Mouse (Mus musculus) CH12.LX (cell line): ENCODE measurements around the gene Polr3b. TPM values are rescaled to one million over a fixed set of nuclear protein-coding genes. Genes with fewer than 3 reads are reported as not detected.

ENCODE experiments used
- DNase-seq: peaks from one replicate; pipeline ENCODE4 v3.0.0-alpha.2; 2013; ENCODE audit errors: extremely low read depth
- H3K27ac ChIP-seq: 2 replicates; pipeline ENCODE4 v1.5.1; 2012; ENCODE audit warnings: low read depth, mild to moderate bottlenecking, control low read depth, moderate library complexity; ENCODE audit not compliant: insufficient read depth
- H3K27me3 ChIP-seq: replicated peaks from 2 replicates; pipeline ENCODE3; 2012; ENCODE audit warnings: inconsistent platforms
- H3K36me3 ChIP-seq, 2 experiments: replicated peaks in 1 of 2; 2 replicates each; pipeline versions ENCODE3 to v1.6.1; 2012; ENCODE audit warnings: inconsistent platforms in 1 of 2, low read length in 1 of 2, mild to moderate bottlenecking in 1 of 2, mixed read lengths in 1 of 2, moderate library complexity in 1 of 2; ENCODE audit not compliant: control insufficient read depth in 1 of 2, insufficient read depth in 1 of 2
- H3K4me1 ChIP-seq, 2 experiments: 2 replicates each; pipeline ENCODE4 v1.6.1; 2012; ENCODE audit warnings: inconsistent platforms in 1 of 2, moderate library complexity in 1 of 2; ENCODE audit not compliant: insufficient read depth in 2 of 2, control insufficient read depth in 1 of 2
- H3K4me2 ChIP-seq: 2 replicates; pipeline ENCODE4 v1.6.1; 2012; ENCODE audit warnings: low read depth, mild to moderate bottlenecking, control low read depth; ENCODE audit not compliant: poor library complexity, insufficient read depth, severe bottlenecking
- H3K4me3 ChIP-seq, 3 experiments: fragments of 150-350 bp in 1 of 3; sonication (generic) in 1 of 3; replicated peaks in 1 of 3; 2 replicates each; pipeline versions ENCODE3 to v1.5.1; 2011 to 2012; ENCODE audit warnings: low read depth in 2 of 3, low read length in 2 of 3, mild to moderate bottlenecking in 2 of 3, moderate library complexity in 2 of 3, control low read depth in 1 of 3, improper control_type of control experiment in 1 of 3, inconsistent platforms in 1 of 3, mixed read lengths in 1 of 3; ENCODE audit not compliant: poor library complexity in 1 of 3
- H3K79me2 ChIP-seq: replicated peaks from 2 replicates; pipeline ENCODE4 v1.6.1; 2012; ENCODE audit warnings: mild to moderate bottlenecking, moderate library complexity; ENCODE audit not compliant: control insufficient read depth, poor library complexity, insufficient read depth, severe bottlenecking; ENCODE audit errors: extremely low read depth
- H3K9ac ChIP-seq: 2 replicates; pipeline ENCODE4 v1.6.1; 2012; ENCODE audit warnings: low read depth, mild to moderate bottlenecking, control low read depth, moderate library complexity; ENCODE audit not compliant: insufficient read depth
- H3K9me3 ChIP-seq: replicated peaks from 2 replicates; pipeline ENCODE3; 2012; ENCODE audit warnings: low read length, inconsistent platforms, mixed read lengths
- BHLHE40 ChIP-seq: IDR thresholded peaks from 2 replicates; pipeline ENCODE4 v1.6.1; 2011; ENCODE audit warnings: mild to moderate bottlenecking, low read depth, low read length, improper control_type of control experiment
- CHD1 ChIP-seq: IDR thresholded peaks from 2 replicates; pipeline ENCODE4 v1.6.1; 2012; ENCODE audit warnings: low read depth, low read length, improper control_type of control experiment, inconsistent platforms
- E2F4 ChIP-seq: IDR thresholded peaks from 2 replicates; pipeline ENCODE4 v1.6.1; 2011; ENCODE audit warnings: low read depth, low read length, improper control_type of control experiment; ENCODE audit not compliant: insufficient replicate concordance
- ELF1 ChIP-seq: IDR thresholded peaks from 2 replicates; pipeline ENCODE4 v1.6.1; 2014; ENCODE audit warnings: low read depth, mild to moderate bottlenecking, inconsistent platforms, low read length, improper control_type of control experiment
- EP300 ChIP-seq: IDR thresholded peaks from 2 replicates; pipeline ENCODE4 v1.6.1; 2011; ENCODE audit warnings: low read length, improper control_type of control experiment
- ETS1 ChIP-seq: conservative IDR thresholded peaks from 2 replicates; pipeline ENCODE4 v1.6.1; 2012; ENCODE audit warnings: low read depth, mild to moderate bottlenecking, inconsistent platforms, low read length, improper control_type of control experiment, moderate library complexity
- HCFC1 ChIP-seq: IDR thresholded peaks from 2 replicates; pipeline ENCODE4 v1.6.1; 2012; ENCODE audit warnings: low read depth, mild to moderate bottlenecking, inconsistent platforms, low read length, improper control_type of control experiment
- IRF4 ChIP-seq: IDR thresholded peaks from 2 replicates; pipeline ENCODE4 v1.6.1; 2014; ENCODE audit warnings: low read depth, mild to moderate bottlenecking, inconsistent platforms, low read length, improper control_type of control experiment
- JUN ChIP-seq: IDR thresholded peaks from 2 replicates; pipeline ENCODE4 v1.6.1; 2011; ENCODE audit warnings: low read depth, mild to moderate bottlenecking, low read length, improper control_type of control experiment, moderate library complexity; ENCODE audit not compliant: insufficient read depth
- MAX ChIP-seq: IDR thresholded peaks from 2 replicates; pipeline ENCODE4 v1.6.1; 2011; ENCODE audit warnings: low read length, improper control_type of control experiment
- MAZ ChIP-seq: IDR thresholded peaks from 2 replicates; pipeline ENCODE4 v1.6.1; 2012; ENCODE audit warnings: low read depth, mild to moderate bottlenecking, inconsistent platforms, low read length, improper control_type of control experiment, moderate library complexity
- POLR2AphosphoS2 ChIP-seq: IDR thresholded peaks from 2 replicates; pipeline ENCODE4 v1.6.1; 2011; ENCODE audit warnings: low read depth, low read length, improper control_type of control experiment
- RAD21 ChIP-seq: IDR thresholded peaks from 2 replicates; pipeline ENCODE4 v1.6.1; 2011; ENCODE audit warnings: low read depth, mild to moderate bottlenecking, low read length, improper control_type of control experiment, moderate library complexity
- RCOR1 ChIP-seq: conservative IDR thresholded peaks from 2 replicates; pipeline ENCODE4 v1.6.1; 2012; ENCODE audit warnings: low read depth, mild to moderate bottlenecking, inconsistent platforms, low read length, improper control_type of control experiment
- SIN3A ChIP-seq: IDR thresholded peaks from 2 replicates; pipeline ENCODE4 v1.6.1; 2012; ENCODE audit warnings: low read length, improper control_type of control experiment, inconsistent platforms
- TBP ChIP-seq: conservative IDR thresholded peaks from 2 replicates; pipeline ENCODE4 v1.6.1; 2011; ENCODE audit warnings: low read depth, low read length, improper control_type of control experiment
- TCF12 ChIP-seq: IDR thresholded peaks from 2 replicates; pipeline ENCODE4 v1.6.1; 2014; ENCODE audit warnings: low read depth, mild to moderate bottlenecking, inconsistent platforms, low read length, improper control_type of control experiment
- USF1 ChIP-seq: IDR thresholded peaks from 2 replicates; pipeline ENCODE4 v1.6.1; 2014; ENCODE audit warnings: low read depth, mild to moderate bottlenecking, inconsistent platforms, low read length, improper control_type of control experiment
- USF2 ChIP-seq: conservative IDR thresholded peaks from 2 replicates; pipeline ENCODE4 v1.6.1; 2011; ENCODE audit warnings: low read depth, low read length, improper control_type of control experiment
- ZC3H11A ChIP-seq: IDR thresholded peaks from 2 replicates; pipeline ENCODE4 v1.6.1; 2012; ENCODE audit warnings: low read depth, mild to moderate bottlenecking, inconsistent platforms, low read length, improper control_type of control experiment
- ZNF384 ChIP-seq: IDR thresholded peaks from 2 replicates; pipeline ENCODE4 v1.6.1; 2012; ENCODE audit warnings: low read depth, low read length, improper control_type of control experiment, inconsistent platforms
- dilution Hi-C: fragments of 300-500 bp; cut with MboI; formaldehyde crosslinking; loops from 2 replicates; pipeline ENCODE4 v1.14.3; 2020; ENCODE audit warnings: low sequenced_read_pairs; ENCODE audit not compliant: extremely low pct_unique_long_range_greater_than_20kb, extremely low pct_ligation_motif_present
- in situ Hi-C: fragments of 300-500 bp; cut with MboI; formaldehyde crosslinking; loops from 3 replicates; pipeline ENCODE4 v1.14.3; 2019; ENCODE audit warnings: low sequenced_read_pairs, low pct_ligation_motif_present, low pct_unique_long_range_greater_than_20kb, mixed read lengths
- polyA plus RNA-seq: library from polyadenylated mRNA; unstranded; fragments of >175 nt; gene quantifications from 2 replicates; pipeline ENCODE4 v1.2.1, GENCODE M21; 2012; ENCODE audit warnings: low read depth; ENCODE audit not compliant: insufficient read length
- total RNA-seq, 2 experiments: library from RNA; depleted of rRNA; stranded (reverse); fragments of 300-350 nt in 1 of 2; fragments of >200 nt in 1 of 2; gene quantifications; 2 replicates each; pipeline ENCODE4 v1.2.3; 2012 to 2014

The Polr3b gene
- total and polyA plus RNA-seq, 3 experiments = 13.0 to 20.8 (median 16.3) TPM

- Histone ChIP-seq H3K4me1 (no peaks in the 10 kb centered on the region), H3K4me3 (no peak overlapping the region), H3K36me3 (peaks cover 20 to 83% of the 10 kb centered on the region in 2 experiments), H3K4me2 (no peak overlapping the region), H3K9me3 (no peaks in the 10 kb centered on the region), H3K9ac (no peak overlapping the region), H3K27me3 (no peaks in the 10 kb centered on the region), H3K27ac (no peak overlapping the region), H3K79me2 (no peaks in the 10 kb centered on the region)
- DNase-seq = no peak
- TF ChIP-seq SIN3A (no peak), ETS1 (no peak), JUN (no peak), USF2 (no peak), RCOR1 (no peak), IRF4 (no peak), TBP (no peak)
- in situ Hi-C loops (no loop called here), dilution Hi-C loops (no loop called here)
Observed at GRCm38 (mm10) chr10:84705234-84705633, 83.1 kb downstream of the Polr3b start.

- Histone ChIP-seq H3K4me2 (no peak overlapping the region), H3K9me3 (no peaks in the 10 kb centered on the region), H3K4me1 (no peaks in the 10 kb centered on the region), H3K4me3 (no peak overlapping the region), H3K9ac (no peak overlapping the region), H3K79me2 (no peaks in the 10 kb centered on the region), H3K27me3 (no peaks in the 10 kb centered on the region), H3K36me3 (peaks cover 9 to 78% of the 10 kb centered on the region in 2 experiments), H3K27ac (no peak overlapping the region)
- no peak for DNase-seq
- TF ChIP-seq ELF1 (no peak), HCFC1 (no peak), IRF4 (no peak), MAZ (no peak), USF1 (no peak), TBP (no peak), BHLHE40 (no peak), E2F4 (no peak), CHD1 (no peak), ZC3H11A (no peak), TCF12 (no peak), EP300 (no peak), MAX (no peak), POLR2AphosphoS2 (no peak), RAD21 (no peak), ZNF384 (no peak)
- in situ Hi-C loops (no loop called here), dilution Hi-C loops (no loop called here)
Observed at GRCm38 (mm10) chr10:84706543-84706942, 84.5 kb downstream of the Polr3b start.
